Mouse (Mus musculus) stomach, embryonic 16.5 days (tissue): ENCODE measurements around the gene Depp1. TPM values are rescaled to one million over a fixed set of nuclear protein-coding genes. Genes with fewer than 3 reads are reported as not detected.
A peak's percentile ranks its signal among the peaks of the same experiment; 100 is the strongest.

Source experiments
- ATAC-seq: fragments of 200-750 bp; cut with Nextera tagmentation; 2 replicates; pipeline ENCODE4 v1.8.0; 2017; ENCODE audit warnings: moderate number of reproducible peaks, moderate TSS enrichment; ENCODE audit not compliant: insufficient read depth, low FRiP score
- H3K27ac ChIP-seq: fragments of 300-500 bp; sonication (generic); 2 replicates; pipeline ENCODE4 v1.5.1; 2014; ENCODE audit warnings: low read length
- H3K27me3 ChIP-seq: fragments of 300-500 bp; sonication (generic); 2 replicates; pipeline ENCODE4 v1.6.1; 2014; ENCODE audit warnings: low read length, control low read depth, mixed read lengths; ENCODE audit not compliant: control insufficient read depth, insufficient read depth
- H3K36me3 ChIP-seq: fragments of 300-500 bp; sonication (generic); 2 replicates; pipeline ENCODE4 v1.6.1; 2014; ENCODE audit warnings: low read length; ENCODE audit not compliant: control insufficient read depth, insufficient read depth
- H3K4me1 ChIP-seq: fragments of 300-500 bp; sonication (generic); 2 replicates; pipeline ENCODE4 v1.6.1; 2014; ENCODE audit warnings: low read length, control low read depth, mixed read lengths; ENCODE audit not compliant: control insufficient read depth, insufficient read depth
- H3K4me2 ChIP-seq: fragments of 300-500 bp; sonication (generic); 2 replicates; pipeline ENCODE4 v1.6.1; 2014; ENCODE audit warnings: low read depth, low read length, mixed read lengths
- H3K4me3 ChIP-seq: fragments of 300-500 bp; sonication (generic); replicated peaks from 2 replicates; pipeline ENCODE4 v1.5.1; 2014; ENCODE audit warnings: mild to moderate bottlenecking, low read length
- H3K9ac ChIP-seq: fragments of 300-500 bp; sonication (generic); 2 replicates; pipeline ENCODE4 v1.6.1; 2014; ENCODE audit warnings: low read length
- H3K9me3 ChIP-seq: fragments of 300-500 bp; sonication (generic); replicated peaks from 2 replicates; pipeline ENCODE4 v1.6.1; 2016; ENCODE audit warnings: low read length, control low read depth; ENCODE audit not compliant: control insufficient read depth
- WGBS: fragments of 180-500 bp; shearing (Covaris S2); extraction: QIAGEN DNeasy Blood & Tissue Kit; methylation state at CpG from one replicate; pipeline ENCODE4 v1.1.7; 2014; 5-methylcytosine and 5-hydroxymethylcytosine counted together
- polyA plus RNA-seq: library from polyadenylated mRNA; unstranded; fragments of >200 nt; fragmentation: Nextera tagmentation; extraction: Ambion mirVana; gene quantifications from 2 replicates; pipeline ENCODE4 v1.2.1, GENCODE M21; 2015

Gene Depp1
- polyA plus RNA-seq, 1 experiment from 2014 or later: 30.6 TPM

DNA sequence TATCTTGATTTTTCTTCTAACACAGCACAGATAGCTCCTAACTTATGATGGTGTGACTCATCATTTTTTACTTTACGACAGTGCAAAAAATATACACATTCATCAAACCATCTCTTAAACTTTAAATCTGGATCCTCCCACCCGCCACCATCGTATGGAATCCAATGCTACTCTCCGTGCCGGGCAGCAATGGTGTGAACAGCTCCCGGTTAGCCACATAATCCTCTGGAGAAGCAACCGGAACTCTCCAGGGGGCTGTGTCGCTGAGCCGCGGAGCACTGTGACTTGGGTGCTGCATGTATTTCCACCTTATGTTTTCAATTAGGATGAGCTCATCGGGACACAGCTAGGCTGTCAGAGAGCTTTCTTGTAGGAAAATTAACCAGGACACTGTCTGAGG, 7.5 kb upstream of the Depp1 start:
- Histone ChIP-seq H3K9ac (no peak overlapping the region), H3K4me3 (no peak overlapping the region), H3K27me3 (no peaks in the 10 kb centered on the region), H3K4me1 (no peaks in the 10 kb centered on the region), H3K36me3 (no peaks in the 10 kb centered on the region), H3K27ac (no peak overlapping the region), H3K9me3 (no peaks in the 10 kb centered on the region), H3K4me2 (no peak overlapping the region)
- 81% methylated on average over 11 of the region's 11 CpGs for WGBS
- ATAC-seq: no peak

DNA sequence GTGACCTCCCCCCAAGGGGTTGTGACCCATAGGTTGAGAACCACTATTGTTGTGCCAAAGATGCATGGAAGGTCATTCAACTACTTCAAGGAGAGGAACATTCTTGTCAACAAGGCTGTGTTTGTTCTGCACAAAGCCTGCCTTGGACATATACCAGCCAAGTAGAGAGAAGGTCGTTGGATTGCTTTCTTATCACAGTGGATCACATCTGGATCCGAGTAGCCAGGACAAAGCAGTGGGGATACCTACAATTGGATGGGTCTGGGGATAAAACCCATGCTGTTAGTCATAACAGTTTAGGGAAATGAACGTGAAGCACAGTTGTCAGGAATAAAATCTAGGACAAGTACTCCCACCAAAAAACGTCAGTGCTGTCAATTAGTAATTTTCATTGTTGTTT, 6.5 kb upstream of the Depp1 start:
- Histone ChIP-seq H3K4me1 (no peaks in the 10 kb centered on the region), H3K9ac (no peak overlapping the region), H3K9me3 (no peaks in the 10 kb centered on the region), H3K27me3 (no peaks in the 10 kb centered on the region), H3K36me3 (no peaks in the 10 kb centered on the region), H3K27ac (peak overlapping the region; percentile 36; the same call in 1 of the 2 replicates), H3K4me3 (no peak overlapping the region), H3K4me2 (no peak overlapping the region)
- ATAC-seq: no peak
- 50% methylated on average over 4 of the region's 4 CpGs for WGBS

DNA sequence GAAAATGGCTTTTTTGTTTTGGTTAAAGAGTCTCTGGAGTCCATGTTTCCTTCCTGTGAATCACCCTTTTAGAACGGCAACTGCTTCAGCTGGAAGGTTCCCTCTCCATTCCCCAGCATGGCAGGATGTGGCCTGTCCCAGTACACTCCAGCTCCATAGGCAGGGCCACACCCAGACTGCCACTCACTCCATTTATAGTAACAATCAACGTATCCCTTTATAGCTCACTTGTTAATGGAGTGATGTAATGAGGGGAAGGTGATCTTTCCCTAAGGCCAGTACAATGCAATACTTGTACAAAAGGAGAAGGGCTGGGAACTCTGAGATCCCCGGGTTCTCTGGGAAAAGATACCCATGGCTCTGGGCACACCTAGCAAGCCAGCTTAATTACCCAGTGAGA, 6.1 kb upstream of the Depp1 start:
- peak; percentile 82; the same call in 1 of the 2 replicates for ATAC-seq
- Histone ChIP-seq H3K27ac (peak overlapping the region; percentile 36; the same call in 1 of the 2 replicates), H3K9ac (no peak overlapping the region), H3K4me1 (no peaks in the 10 kb centered on the region), H3K4me2 (no peak overlapping the region), H3K9me3 (no peaks in the 10 kb centered on the region), H3K36me3 (no peaks in the 10 kb centered on the region), H3K27me3 (no peaks in the 10 kb centered on the region), H3K4me3 (no peak overlapping the region)
- 51% methylated on average over 3 of the region's 3 CpGs for WGBS

- Histone ChIP-seq H3K9me3 (no peaks in the 10 kb centered on the region), H3K36me3 (no peaks in the 10 kb centered on the region), H3K4me1 (peaks cover 14% of the 10 kb centered on the region), H3K9ac (no peak overlapping the region), H3K27ac (no peak overlapping the region), H3K4me2 (no peak overlapping the region), H3K4me3 (no peak overlapping the region), H3K27me3 (no peaks in the 10 kb centered on the region)
- 78% methylated on average over 12 of the region's 12 CpGs for WGBS
- ATAC-seq: peak; percentile 27; the same call in 1 of the 2 replicates
These were observed 2.6 kb upstream of the Depp1 start for GRCm38 (mm10) chr6:116647763-116648162.

- Histone ChIP-seq H3K9me3 (no peaks in the 10 kb centered on the region), H3K4me1 (peaks cover 14% of the 10 kb centered on the region), H3K4me3 (no peak overlapping the region), H3K27me3 (no peaks in the 10 kb centered on the region), H3K4me2 (no peak overlapping the region), H3K27ac (peak overlapping the region; percentile 83), H3K36me3 (no peaks in the 10 kb centered on the region), H3K9ac (0 out of 2 replicates have a peak overlapping the region, but pooled peaks have one; percentile 8)
- 68% methylated on average over 7 of the region's 7 CpGs for WGBS
- ATAC-seq: 0 out of 2 replicates have a peak, but pooled peaks have one; percentile 21
These were observed 598 bp upstream of the Depp1 start for GRCm38 (mm10) chr6:116649811-116650210.

GRCm38 (mm10) chr6:116651437-116652118, 1.2 kb downstream of the Depp1 start:
- peak overlapping the region; percentile 36 for H3K4me2 ChIP-seq
- WGBS: 56% methylated on average over 20 of the region's 20 CpGs
- no peaks in the 10 kb centered on the region for H3K9me3 ChIP-seq
- H3K4me1 ChIP-seq: peaks cover 14% of the 10 kb centered on the region
- H3K27ac ChIP-seq: peak overlapping the region; percentile 5; the same call in 1 of the 2 replicates
- no peaks in the 10 kb centered on the region for H3K36me3 ChIP-seq
- no peaks in the 10 kb centered on the region for H3K27me3 ChIP-seq
- peak overlapping the region; percentile 37 for H3K4me3 ChIP-seq
- ATAC-seq: no peak
- H3K9ac ChIP-seq: peak overlapping the region; percentile 48

DNA sequence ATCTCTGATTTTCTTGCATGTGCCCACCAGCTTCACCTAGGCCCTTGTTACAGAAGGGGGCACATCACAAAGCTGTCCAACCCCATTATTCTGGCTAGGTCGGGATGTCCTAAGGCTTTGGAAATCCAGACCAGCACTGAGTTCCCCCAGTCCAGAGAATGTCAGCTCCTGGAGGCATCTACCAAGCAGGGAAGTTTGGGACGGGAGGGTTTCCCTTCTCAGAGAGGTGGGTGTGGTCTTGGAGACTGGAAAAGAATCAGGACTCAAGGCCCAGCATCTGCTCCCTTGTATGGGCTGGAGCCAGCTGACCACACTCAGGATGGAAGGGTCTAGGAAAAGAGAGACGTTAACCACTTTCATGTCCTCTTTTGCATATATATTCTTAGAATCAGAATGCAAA, 2.8 kb downstream of the Depp1 start:
- Histone ChIP-seq H3K27me3 (no peaks in the 10 kb centered on the region), H3K27ac (no peak overlapping the region), H3K4me3 (no peak overlapping the region), H3K4me2 (no peak overlapping the region; the same call in 1 of the 2 replicates), H3K9me3 (no peaks in the 10 kb centered on the region), H3K4me1 (peaks cover 14% of the 10 kb centered on the region), H3K9ac (no peak overlapping the region; the same call in 1 of the 2 replicates), H3K36me3 (no peaks in the 10 kb centered on the region)
- no peak for ATAC-seq
- 70% methylated on average over 3 of the region's 3 CpGs for WGBS

- WGBS: 62% methylated on average over 9 of the region's 9 CpGs
- no peak overlapping the region for H3K27ac ChIP-seq
- H3K27me3 ChIP-seq: no peaks in the 10 kb centered on the region
- H3K9me3 ChIP-seq: no peaks in the 10 kb centered on the region
- no peak overlapping the region for H3K4me2 ChIP-seq
- peak; percentile 29; the same call in 1 of the 2 replicates for ATAC-seq
- H3K4me1 ChIP-seq: peaks cover 14% of the 10 kb centered on the region
- H3K9ac ChIP-seq: no peak overlapping the region
- no peak overlapping the region for H3K4me3 ChIP-seq
- no peaks in the 10 kb centered on the region for H3K36me3 ChIP-seq
These were observed 3.5 kb downstream of the Depp1 start for GRCm38 (mm10) chr6:116653684-116654454.

DNA sequence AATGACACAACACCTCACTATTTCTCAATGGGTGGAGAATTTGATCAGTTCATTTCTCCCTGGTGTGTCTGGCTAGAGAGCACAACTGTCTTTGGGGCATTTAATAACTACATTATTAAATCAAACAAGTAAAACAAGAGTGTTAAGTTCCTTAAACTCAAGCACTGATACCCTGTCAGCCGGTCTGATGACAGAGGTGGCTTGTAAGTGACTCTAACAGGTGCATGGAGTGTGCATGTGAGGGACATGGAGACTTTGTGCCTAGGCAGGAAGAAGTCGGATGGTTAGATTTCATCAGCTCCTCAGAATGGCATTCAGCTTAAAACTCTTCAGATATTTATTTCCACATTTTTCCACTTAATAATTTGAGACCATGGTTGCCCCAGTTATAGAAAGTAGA, 13.0 kb downstream of the Depp1 start:
- WGBS: 77% methylated on average over 2 of the region's 2 CpGs
- no peaks in the 10 kb centered on the region for H3K9me3 ChIP-seq
- ATAC-seq: no peak
- no peak overlapping the region for H3K9ac ChIP-seq
- H3K27ac ChIP-seq: no peak overlapping the region
- H3K4me3 ChIP-seq: no peak overlapping the region
- no peak overlapping the region for H3K4me2 ChIP-seq
- no peaks in the 10 kb centered on the region for H3K27me3 ChIP-seq
- peaks cover 3% of the 10 kb centered on the region; the same call in 1 of the 2 replicates for H3K4me1 ChIP-seq
- no peaks in the 10 kb centered on the region for H3K36me3 ChIP-seq
